Mouse (Mus musculus) right cerebral cortex, postnatal 4 days (tissue): ENCODE data around the gene Bcl2l14.

Experiments
- DNase-seq: peaks from one replicate; pipeline ENCODE4 v3.0.0-alpha.2; 2022

Gene Bcl2l14

DNA sequence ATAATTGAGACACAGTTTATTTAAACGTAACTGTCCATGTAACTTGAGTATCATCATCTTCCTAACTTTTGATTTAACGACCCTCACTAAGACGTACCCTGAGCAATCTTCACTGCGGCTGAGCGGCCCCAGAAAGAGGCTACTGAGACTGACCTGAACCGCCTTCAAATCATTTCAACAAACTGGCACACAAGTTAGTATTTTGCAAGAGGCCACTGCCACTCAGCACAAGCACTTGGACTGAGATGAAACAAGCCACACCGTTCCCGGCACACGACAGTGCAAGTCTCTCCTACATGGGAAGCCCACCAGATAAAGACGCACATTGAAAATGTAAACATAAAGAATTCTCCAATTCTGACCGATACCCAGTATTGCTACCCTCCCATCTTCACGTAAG is 52.3 kb downstream of the Bcl2l14 start:
- no peak for DNase-seq

DNA sequence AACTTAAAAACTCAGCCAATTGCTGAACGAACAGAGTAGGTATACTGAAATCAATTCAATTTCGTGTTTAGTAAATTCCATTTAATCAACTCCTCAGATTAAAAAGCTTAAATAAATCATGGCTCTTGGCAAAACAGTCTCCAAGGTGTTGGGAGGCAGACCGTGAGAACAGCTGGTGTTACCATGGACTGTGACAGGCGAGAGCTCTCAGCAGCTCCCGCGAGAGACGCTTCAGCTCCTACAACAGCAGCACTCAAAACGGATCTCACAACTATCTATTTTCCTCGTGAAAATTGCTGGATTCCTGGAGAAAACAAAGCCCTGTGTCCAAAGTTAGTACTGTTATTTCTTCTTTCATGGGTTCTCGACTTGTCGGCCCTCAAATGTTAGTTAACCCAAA is 53.8 kb downstream of the Bcl2l14 start:
- DNase-seq = no peak

DNA sequence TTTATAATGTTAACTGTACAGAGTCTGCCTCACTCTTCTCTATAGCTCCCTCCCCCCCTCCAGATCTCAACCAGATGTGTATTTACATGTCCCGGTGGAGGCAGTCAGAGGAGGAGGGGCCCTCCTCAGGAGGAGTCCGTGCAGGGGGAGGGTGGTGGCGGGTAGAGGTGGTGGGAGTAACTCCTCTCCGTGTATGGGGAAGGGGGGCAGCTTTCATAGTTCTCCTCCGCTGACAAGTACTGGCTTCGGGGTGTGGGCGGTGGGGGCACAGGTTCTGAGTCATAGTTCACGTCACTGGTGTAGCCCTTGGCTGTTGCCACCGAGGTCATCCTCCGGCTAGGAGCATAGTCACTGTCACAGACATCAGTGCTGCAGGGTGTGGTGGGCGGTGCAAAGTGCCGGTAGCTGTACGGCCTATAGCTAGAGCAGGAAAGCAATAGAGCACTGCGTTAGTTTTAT is 54.6 kb downstream of the Bcl2l14 start:
- DNase-seq = no peak

DNA sequence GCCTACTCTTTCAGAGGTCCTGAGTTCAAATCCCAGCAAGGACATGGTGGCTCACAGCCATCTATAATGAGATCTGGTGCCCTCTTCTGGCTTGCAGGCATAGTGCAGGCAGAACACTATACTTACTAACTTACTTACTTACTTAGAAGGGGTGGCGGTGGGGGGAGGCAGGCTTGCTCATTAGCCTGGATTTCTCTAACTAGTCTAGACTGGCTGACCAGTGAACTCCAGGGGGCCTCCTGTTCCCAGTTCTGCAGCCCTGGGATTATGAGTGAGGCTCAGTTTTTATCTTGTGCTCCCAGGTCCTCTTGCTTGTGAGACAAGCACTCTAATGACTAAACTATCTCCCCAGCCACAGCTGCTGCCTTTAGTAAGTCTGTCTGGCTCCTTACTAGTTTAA is 58.0 kb downstream of the Bcl2l14 start:
- no peak for DNase-seq

DNA sequence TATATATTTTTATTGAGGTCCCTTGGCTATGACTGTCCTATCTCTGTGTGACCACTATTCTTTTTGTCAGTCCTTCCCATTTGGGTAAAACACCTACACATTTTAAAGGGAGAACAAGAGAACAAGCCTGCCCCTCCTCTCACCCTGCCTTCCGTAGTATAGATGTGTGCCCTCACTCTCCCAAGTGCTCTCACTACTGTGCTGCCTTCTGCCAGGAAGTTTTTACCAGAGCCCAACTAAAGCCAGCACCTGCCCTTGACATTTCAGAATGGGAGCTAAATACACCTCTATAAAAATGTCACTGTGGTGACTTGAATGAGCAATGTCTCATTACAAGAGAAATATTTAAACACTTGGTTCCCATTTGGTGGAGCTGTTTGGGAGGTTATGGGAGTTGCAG is 62.3 kb downstream of the Bcl2l14 start:
- no peak for DNase-seq

DNA sequence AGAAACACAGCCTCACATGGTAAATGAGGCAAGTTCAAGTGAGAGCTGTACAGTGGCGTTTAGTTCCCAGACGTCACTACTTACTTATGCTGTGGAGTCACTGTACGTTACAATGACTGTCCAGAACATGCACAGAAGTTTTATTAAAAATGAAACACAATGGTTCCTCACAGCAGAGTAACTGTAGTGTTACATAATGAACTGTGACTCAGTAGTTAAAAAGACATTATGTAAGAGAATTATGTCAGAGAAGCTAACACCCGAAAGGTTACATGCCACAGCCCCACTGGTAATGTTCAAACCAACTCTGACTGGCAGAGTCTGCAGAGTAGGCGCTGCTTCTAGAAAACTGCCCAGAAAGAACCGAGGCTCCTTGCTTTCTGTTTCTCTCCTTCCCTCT is 65.1 kb downstream of the Bcl2l14 start:
- no peak for DNase-seq

DNA sequence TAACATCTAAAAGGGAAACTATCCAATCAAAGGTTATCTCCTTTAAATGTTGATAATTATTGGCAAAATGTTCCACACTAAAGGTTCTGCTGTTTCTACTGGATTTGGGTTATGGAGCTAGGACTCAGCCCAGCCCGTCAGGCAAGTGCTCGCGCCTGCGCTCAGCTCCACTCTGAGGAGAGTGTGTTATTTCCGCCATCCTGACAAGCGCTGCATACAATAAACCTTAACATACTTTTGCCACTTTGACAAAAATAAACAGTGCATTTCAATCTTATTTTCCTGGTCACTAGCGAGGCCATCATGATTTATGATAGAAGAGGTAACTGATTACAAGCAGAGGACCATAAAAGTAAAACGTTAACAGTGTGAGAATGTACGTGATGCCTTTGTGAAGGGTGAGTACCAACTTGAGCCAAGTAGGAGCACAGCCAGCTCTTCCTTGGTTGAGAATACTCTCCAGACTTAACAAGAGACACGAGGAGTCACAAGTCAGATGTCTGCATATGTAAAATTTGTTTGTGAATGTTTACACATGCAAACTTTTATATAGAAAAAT is 70.6 kb downstream of the Bcl2l14 start:
- DNase-seq = no peak

DNA sequence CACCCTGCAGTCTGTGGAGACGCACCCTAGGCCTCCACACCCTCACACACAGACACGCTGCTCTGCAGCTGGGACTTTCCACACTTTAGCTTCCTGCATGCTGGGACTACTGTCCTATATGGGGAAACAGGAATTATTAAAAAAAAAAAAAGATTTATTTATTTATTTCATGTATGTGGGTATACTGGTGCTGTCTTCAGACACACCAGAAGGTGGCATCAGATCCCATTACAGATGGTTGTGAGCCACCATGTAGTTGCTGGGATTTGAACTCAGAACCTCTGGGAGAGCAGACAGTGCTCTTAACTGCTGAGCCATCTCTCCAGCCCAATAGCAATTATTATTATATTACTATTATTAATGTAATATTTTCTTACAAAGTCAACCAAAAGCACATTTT is 73.2 kb downstream of the Bcl2l14 start:
- no peak for DNase-seq

DNA sequence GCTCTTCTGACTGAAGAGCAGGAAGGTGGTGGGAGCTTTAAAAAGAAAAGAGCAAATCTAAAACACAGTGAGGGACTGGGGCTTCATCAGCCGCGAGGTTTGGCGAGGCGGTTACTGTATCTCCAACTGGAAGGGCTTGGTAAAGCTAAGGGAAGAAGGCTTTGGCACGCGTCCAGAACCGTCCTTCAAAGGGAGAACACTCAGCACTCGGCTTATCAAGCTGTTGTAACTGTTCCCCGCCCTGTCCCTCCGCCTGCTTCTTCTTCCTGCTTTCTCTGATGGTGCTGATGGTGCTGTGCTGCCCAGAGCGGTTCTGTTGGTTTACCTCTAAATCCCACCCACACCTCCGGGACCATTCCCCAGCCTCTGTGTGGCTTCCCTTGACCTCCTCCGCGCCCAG is 74.7 kb downstream of the Bcl2l14 start:
- DNase-seq = peak; percentile 69

DNA sequence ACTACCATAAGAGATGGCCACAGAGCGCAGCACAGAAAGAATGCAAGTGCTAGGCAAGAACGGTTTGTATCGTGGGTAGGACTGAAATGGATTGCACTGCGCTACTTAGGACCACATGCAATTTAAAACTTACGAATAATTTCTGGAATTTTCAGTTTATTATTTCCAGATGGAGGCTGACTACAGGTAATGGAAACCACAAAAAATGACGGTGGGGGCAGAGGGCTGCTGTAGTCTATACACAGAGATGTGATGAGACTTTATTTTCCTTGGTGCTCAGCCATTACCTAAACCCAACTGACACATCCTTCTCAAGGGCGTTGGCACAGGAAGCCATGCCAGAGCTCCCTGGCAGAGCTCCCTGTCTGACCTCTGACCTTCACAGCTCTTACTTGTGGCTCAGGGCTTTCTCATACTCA is 77.0 kb downstream of the Bcl2l14 start:
- no peak for DNase-seq

DNA sequence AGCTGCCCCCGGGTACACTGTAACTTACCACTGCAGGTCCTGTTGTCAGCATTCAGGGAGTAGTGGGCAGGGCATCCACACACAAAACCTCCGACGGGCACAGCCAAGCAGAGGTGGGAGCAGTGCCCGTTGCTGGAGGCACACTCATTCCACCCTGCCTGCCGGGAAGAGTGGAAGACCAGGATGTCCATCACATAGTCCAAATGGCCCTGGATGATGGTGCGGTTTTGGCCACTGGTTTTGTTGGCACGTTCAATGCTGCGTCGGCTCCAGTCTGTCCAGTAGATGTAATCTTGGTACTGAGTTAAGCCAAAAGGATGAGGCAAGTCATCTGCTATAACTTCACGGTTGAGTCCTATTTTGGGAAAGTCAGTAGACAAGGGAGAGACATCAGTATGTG is 83.4 kb downstream of the Bcl2l14 start:
- DNase-seq = no peak

DNA sequence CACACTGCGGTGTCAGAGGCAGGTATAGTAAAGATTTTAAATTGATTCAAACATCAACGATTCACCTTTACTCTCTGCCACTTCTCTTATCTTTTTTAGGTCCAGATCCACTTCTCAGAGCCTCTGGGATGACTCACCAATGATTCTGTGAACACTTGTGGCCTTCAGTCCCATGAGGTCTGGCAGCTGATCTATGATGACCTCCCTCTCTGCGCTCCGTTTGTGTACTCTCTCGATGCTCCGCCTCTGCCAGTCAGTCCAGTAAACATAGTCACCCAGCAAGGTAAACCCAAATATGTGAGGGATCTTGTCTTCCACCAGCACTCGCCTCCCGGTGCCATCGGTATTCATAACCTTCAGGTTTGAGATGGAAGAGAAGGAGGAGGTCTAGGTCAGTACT is 90.2 kb downstream of the Bcl2l14 start:
- DNase-seq = no peak
